Mouse (Mus musculus) thymus, adult 2 months (tissue): ENCODE data around the gene Cast.

Experiments
- CTCF ChIP-seq: fragments of 200-500 bp; IDR thresholded peaks from 2 replicates; pipeline ENCODE4 v1.5.1; 2012; ENCODE audit warnings: mild to moderate bottlenecking, control low read depth, low read length, moderate library complexity, borderline replicate concordance; ENCODE audit not compliant: control insufficient read depth, poor library complexity, insufficient read depth; ENCODE audit errors: extremely low read depth
- POLR2A ChIP-seq: fragments of 200-500 bp; IDR thresholded peaks from 2 replicates; pipeline ENCODE4 v1.6.1; 2012; ENCODE audit warnings: mild to moderate bottlenecking, low read length, control low read depth, moderate library complexity; ENCODE audit not compliant: control insufficient read depth, poor library complexity, insufficient read depth; ENCODE audit errors: extremely low read depth

DNA sequence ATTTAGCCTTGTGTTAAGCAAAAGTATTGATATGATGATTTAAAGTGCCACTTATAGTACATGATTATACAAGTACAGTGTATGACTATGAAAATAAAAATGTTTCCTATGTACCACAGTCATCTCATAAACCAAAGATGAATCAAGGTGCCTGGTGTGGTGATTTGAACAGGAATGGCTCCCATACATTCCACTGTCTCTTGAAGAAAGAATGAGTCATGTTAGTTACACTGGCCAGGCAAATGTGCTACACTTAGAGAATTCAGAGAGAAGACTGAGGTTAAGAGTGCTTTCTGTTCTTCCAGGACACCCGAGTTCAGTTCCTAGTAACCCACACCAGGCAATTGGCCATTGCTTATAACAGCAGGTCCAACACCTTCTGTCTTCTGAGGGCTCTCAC lies 36.5 kb downstream of the Cast start:
- TF ChIP-seq CTCF (no peak), POLR2A (no peak)
